Mouse (Mus musculus) limb, embryonic 15.5 days (tissue): ENCODE results near the gene Wnt3. TPM values are rescaled to one million over a fixed set of nuclear protein-coding genes. Genes with fewer than 3 reads are reported as not detected.

Source experiments
- ATAC-seq: fragments of 200-750 bp; cut with Nextera tagmentation; 2 replicates; pipeline ENCODE4 v1.8.0; 2017; ENCODE audit warnings: low read depth, moderate TSS enrichment; ENCODE audit not compliant: insufficient number of reproducible peaks, low FRiP score, low TSS enrichment
- H3K27ac ChIP-seq: fragments of 300-500 bp; sonication (generic); 2 replicates; pipeline ENCODE4 v1.5.1; 2015; ENCODE audit warnings: moderate library complexity, mild to moderate bottlenecking, inconsistent platforms
- H3K27me3 ChIP-seq: fragments of 300-500 bp; sonication (generic); 2 replicates; pipeline ENCODE4 v1.6.1; 2015; ENCODE audit warnings: inconsistent platforms
- H3K36me3 ChIP-seq: fragments of 300-500 bp; sonication (generic); 2 replicates; pipeline ENCODE4 v1.6.1; 2015; ENCODE audit warnings: inconsistent platforms
- H3K4me1 ChIP-seq: fragments of 300-500 bp; sonication (generic); 2 replicates; pipeline ENCODE4 v1.6.1; 2015; ENCODE audit warnings: inconsistent platforms
- H3K4me2 ChIP-seq: fragments of 300-500 bp; sonication (generic); 2 replicates; pipeline ENCODE4 v1.6.1; 2015; ENCODE audit warnings: mild to moderate bottlenecking, inconsistent platforms
- H3K4me3 ChIP-seq: fragments of 300-500 bp; sonication (generic); 2 replicates; pipeline ENCODE4 v1.5.1; 2015; ENCODE audit warnings: mild to moderate bottlenecking, inconsistent platforms
- H3K9ac ChIP-seq: fragments of 300-500 bp; sonication (generic); 2 replicates; pipeline ENCODE4 v1.6.1; 2015; ENCODE audit warnings: inconsistent platforms
- H3K9me3 ChIP-seq: fragments of 300-500 bp; sonication (generic); 2 replicates; pipeline ENCODE4 v1.6.1; 2016; ENCODE audit warnings: inconsistent platforms
- WGBS: fragments of 180-500 bp; shearing (Covaris S2); methylation state at CpG from one replicate; pipeline ENCODE4 v1.1.7; 2015; 5-methylcytosine and 5-hydroxymethylcytosine counted together
- polyA plus RNA-seq: library from polyadenylated mRNA; unstranded; fragments of >200 nt; fragmentation: Nextera tagmentation; extraction: Ambion mirVana; gene quantifications from 2 replicates; pipeline ENCODE4 v1.2.1, GENCODE M21; 2015

Wnt3 gene
- polyA plus RNA-seq, 1 experiment from 2014 or later = 22.6 TPM

DNA sequence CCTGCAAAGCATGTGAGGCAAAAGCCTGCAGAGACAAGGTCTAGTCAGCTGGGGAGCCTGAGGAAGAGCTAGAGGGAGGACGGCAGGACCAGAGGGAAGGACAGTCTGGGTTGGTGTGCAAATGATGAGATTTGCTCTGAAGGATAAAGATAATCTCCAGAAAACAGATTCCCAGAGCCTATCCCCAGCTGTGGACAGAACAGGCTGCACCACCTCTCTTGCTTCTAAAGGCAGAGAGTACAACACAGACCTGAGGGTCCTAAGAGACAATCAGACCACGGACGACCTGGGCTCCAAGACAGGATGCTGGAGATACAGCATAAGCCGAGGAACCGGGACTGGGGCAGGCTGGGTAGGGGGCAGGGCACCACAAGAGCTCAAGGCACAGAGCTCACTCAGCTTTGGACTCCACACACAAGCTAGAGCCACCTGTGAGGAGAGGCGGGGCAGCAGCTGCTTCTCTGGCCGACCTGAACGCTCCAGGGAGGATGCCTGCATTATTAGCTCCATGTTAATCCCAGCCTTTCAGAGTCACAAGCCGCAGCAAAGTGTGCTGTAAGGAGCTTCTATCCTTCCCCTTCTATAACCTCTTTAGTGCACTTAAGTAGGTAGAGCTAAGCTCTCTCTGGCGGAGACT lies 79.5 kb downstream of the Wnt3 start:
- H3K9ac ChIP-seq = no peak overlapping the region
- no peaks in the 10 kb centered on the region for H3K27me3 ChIP-seq
- ATAC-seq = no peak
- H3K9me3 ChIP-seq = no peaks in the 10 kb centered on the region
- H3K36me3 ChIP-seq = peaks cover 31% of the 10 kb centered on the region
- WGBS = 42% methylated on average over 10 of the region's 10 CpGs
- H3K4me3 ChIP-seq = no peak overlapping the region
- no peak overlapping the region for H3K27ac ChIP-seq
- H3K4me1 ChIP-seq = no peaks in the 10 kb centered on the region
- H3K4me2 ChIP-seq = no peak overlapping the region

DNA sequence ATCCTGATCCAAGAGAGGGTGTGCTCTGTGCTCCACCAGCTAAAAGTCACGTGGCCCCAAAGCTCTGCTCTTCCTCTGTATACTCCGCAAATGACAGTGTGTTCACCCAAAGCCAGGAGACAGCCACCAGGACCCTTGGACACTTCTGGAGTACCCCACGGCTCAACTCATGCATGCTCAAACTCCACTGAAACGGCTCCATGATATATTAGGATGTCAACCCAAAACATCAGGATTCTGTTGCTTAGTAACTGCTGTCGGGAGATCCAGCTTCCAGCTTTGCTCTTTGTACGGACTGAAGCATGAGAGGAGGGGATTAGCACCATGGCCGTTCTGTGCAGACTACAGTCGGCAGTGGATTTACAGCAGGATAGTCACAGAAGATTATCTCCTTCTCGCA lies 80.3 kb downstream of the Wnt3 start:
- ATAC-seq = no peak
- WGBS = 52% methylated on average over 9 of the region's 9 CpGs
- Histone ChIP-seq H3K4me2 (no peak overlapping the region), H3K4me1 (no peaks in the 10 kb centered on the region), H3K4me3 (no peak overlapping the region), H3K27me3 (no peaks in the 10 kb centered on the region), H3K27ac (no peak overlapping the region), H3K36me3 (peaks cover 33% of the 10 kb centered on the region), H3K9ac (no peak overlapping the region), H3K9me3 (no peaks in the 10 kb centered on the region)

DNA sequence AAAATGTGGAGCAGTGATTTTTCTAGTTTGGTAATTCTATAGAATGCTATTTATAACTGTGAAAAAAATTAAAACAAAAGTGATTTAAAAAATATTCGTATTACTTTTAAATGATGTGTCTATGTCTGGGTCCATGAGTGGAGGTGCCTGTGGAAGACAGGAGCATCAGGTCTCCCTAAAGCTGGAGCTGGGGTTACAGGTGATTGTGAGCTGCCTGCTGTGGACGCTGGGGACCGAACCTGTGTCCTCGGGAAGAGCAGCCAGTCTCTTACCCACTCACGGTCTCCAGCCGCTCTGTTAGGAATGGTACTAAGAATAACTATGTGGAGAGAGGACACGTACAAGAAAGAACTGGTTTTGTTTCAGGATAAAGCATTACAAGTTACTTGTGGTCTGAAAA lies 82.7 kb downstream of the Wnt3 start:
- WGBS = 91% methylated on average over 7 of the region's 7 CpGs
- ATAC-seq = no peak
- peaks cover 29% of the 10 kb centered on the region for H3K36me3 ChIP-seq
- no peak overlapping the region for H3K9ac ChIP-seq
- H3K9me3 ChIP-seq = no peaks in the 10 kb centered on the region
- H3K27me3 ChIP-seq = no peaks in the 10 kb centered on the region
- no peak overlapping the region for H3K27ac ChIP-seq
- H3K4me3 ChIP-seq = no peak overlapping the region
- H3K4me1 ChIP-seq = no peaks in the 10 kb centered on the region
- H3K4me2 ChIP-seq = no peak overlapping the region

DNA sequence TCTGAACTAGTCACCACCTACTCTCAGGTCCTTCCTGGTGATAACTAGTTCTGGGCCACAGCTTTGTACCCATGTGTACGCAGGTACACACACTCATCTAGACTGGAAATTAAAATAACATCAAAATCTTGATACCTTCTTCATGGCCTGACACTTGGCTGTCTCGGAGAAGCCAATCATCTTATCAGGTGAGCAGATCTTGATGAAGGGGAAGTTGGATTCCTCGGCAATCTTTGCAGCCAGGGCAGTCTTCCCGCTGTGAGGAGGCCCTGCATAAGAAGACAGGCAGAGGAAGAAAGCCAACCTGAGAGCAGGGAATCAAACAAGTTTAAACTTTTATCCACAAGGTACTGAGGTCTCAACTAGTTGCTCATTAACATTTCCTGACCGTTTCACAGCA lies 84.8 kb downstream of the Wnt3 start:
- ATAC-seq = no peak
- no peaks in the 10 kb centered on the region for H3K9me3 ChIP-seq
- H3K4me1 ChIP-seq = no peaks in the 10 kb centered on the region
- H3K4me3 ChIP-seq = no peak overlapping the region
- WGBS = 53% methylated on average over 5 of the region's 5 CpGs
- H3K36me3 ChIP-seq = peaks cover 33% of the 10 kb centered on the region
- no peak overlapping the region for H3K4me2 ChIP-seq
- H3K27ac ChIP-seq = no peak overlapping the region
- no peak overlapping the region for H3K9ac ChIP-seq
- H3K27me3 ChIP-seq = no peaks in the 10 kb centered on the region

DNA sequence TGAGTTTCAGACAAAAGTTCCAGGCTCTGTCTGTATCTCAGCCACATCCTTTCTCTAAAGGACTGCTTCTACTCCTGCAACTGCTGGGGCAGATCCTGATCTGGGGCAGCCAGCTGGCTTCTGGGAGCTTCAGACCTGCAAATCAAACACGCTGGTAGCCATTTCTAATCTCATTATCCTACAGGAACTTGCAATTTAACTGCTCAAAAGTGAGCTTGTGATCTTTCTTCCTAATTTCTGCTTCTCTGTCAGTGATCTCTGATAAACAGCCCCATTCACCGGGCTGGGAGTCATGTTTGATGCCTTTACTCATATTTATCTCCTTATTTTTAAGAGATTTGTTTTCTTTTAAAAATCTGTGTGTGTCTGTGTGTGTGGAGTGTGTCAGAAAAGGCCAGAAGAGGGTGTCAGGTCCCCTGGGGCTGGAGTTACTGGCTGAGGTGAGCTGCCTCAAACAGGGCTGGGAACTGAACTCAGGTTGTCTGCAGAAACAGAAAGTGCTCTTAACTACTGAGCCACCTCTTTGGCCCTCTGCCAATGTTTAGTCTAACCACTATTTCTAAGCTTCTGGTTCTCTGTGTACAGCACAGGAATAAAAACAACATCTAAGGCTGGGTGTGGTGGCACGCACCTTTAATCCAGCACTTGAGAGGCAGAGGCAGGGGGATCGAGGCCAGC lies 86.1 kb downstream of the Wnt3 start:
- no peak overlapping the region for H3K4me3 ChIP-seq
- no peaks in the 10 kb centered on the region for H3K9me3 ChIP-seq
- H3K27ac ChIP-seq = no peak overlapping the region
- H3K4me1 ChIP-seq = no peaks in the 10 kb centered on the region
- H3K9ac ChIP-seq = no peak overlapping the region
- no peak for ATAC-seq
- 72% methylated on average over 4 of the region's 4 CpGs for WGBS
- H3K27me3 ChIP-seq = no peaks in the 10 kb centered on the region
- no peak overlapping the region for H3K4me2 ChIP-seq
- peaks cover 32% of the 10 kb centered on the region for H3K36me3 ChIP-seq

DNA sequence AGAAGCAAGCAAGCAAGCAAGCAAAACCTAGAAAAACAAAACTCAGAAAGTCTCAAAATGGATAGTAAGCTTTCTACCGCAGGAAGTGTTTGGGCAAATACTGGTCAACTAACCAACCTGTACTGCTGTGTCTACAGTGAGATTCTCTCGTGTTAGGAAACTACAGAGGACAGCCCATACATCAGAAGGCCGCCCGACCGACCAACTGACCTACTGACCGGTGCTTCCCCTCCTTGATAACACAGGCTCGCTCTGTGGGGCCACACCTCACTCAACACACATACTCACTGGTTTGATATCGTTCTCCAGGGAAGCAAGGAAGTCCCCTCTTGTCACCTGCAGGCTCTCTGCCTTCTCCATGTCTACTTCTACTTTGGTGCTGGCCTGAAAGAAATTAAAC lies 89.0 kb downstream of the Wnt3 start:
- H3K4me3 ChIP-seq = no peak overlapping the region
- no peaks in the 10 kb centered on the region for H3K9me3 ChIP-seq
- no peak for ATAC-seq
- WGBS = 86% methylated on average over 8 of the region's 8 CpGs
- H3K4me2 ChIP-seq = no peak overlapping the region
- H3K9ac ChIP-seq = no peak overlapping the region
- H3K36me3 ChIP-seq = peaks cover 27% of the 10 kb centered on the region
- no peak overlapping the region for H3K27ac ChIP-seq
- no peaks in the 10 kb centered on the region for H3K4me1 ChIP-seq
- no peaks in the 10 kb centered on the region for H3K27me3 ChIP-seq

DNA sequence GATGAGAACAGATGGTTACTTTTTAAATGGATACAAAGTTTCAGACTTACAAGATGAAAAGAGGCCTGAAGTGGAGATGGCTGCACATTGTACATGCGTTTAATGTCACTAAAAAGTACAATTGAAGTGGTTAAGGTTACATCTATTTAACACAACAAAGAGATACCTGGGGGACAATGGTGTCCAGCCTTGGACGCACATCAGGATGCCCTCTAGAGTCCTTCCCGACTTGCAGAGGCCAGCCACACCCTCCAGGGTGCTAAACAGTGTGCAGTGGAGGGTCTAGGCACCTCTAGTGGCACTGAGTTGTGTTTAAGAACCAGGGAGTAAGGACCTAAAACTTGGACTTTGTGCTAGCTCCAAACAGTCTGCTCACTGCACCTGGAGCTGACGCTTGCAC lies 90.5 kb downstream of the Wnt3 start:
- Histone ChIP-seq H3K4me1 (no peaks in the 10 kb centered on the region), H3K4me3 (no peak overlapping the region), H3K9me3 (no peaks in the 10 kb centered on the region), H3K27ac (no peak overlapping the region), H3K36me3 (peaks cover 28% of the 10 kb centered on the region), H3K4me2 (no peak overlapping the region), H3K9ac (no peak overlapping the region), H3K27me3 (no peaks in the 10 kb centered on the region)
- WGBS = 81% methylated on average over 4 of the region's 4 CpGs
- ATAC-seq = no peak

DNA sequence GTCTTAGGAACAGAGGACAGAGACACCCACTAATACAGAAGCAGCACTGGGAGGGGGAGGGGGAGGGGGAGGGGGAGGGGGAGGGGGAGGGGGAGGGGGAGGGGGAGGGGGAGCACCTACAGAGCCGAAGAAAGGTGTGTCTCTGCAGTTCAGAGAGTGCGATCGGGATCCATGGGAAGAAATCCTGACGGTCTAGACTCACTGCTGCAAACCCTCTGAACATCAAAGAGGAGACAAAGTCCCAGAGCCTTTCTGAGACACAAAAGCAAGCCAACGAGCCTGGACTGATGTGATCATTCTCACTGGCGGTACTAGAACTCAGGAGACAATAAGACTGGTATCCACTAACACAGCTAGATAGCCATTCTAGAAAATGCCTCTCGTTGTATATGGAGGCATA lies 91.4 kb downstream of the Wnt3 start:
- WGBS = 65% methylated on average over 7 of the region's 7 CpGs
- no peak overlapping the region for H3K4me2 ChIP-seq
- peaks cover 35% of the 10 kb centered on the region for H3K36me3 ChIP-seq
- ATAC-seq = no peak
- no peaks in the 10 kb centered on the region for H3K27me3 ChIP-seq
- no peak overlapping the region for H3K4me3 ChIP-seq
- no peaks in the 10 kb centered on the region for H3K9me3 ChIP-seq
- no peak overlapping the region for H3K9ac ChIP-seq
- no peak overlapping the region for H3K27ac ChIP-seq
- no peaks in the 10 kb centered on the region for H3K4me1 ChIP-seq

Other genes with a start within 250 kb of the Wnt3 start
- not detected in 2 replicates for gene Gm884, start 153.0 kb upstream of the Wnt3 start, polyA plus RNA-seq
- not detected in 2 replicates for gene Lyzl6, start 135.3 kb upstream of the Wnt3 start, polyA plus RNA-seq
- gene Rprml, start 124.6 kb upstream of the Wnt3 start, polyA plus RNA-seq = 0.14 TPM in 1 of 2 replicates, not detected in the other
- 101 and 103 TPM in 2 replicates for gene Gosr2, start 76.3 kb upstream of the Wnt3 start, polyA plus RNA-seq
- 0.51 and 0.76 TPM in 2 replicates for gene Wnt9b, start 24.3 kb upstream of the Wnt3 start, polyA plus RNA-seq
- gene Nsf, start 179.9 kb downstream of the Wnt3 start, polyA plus RNA-seq = 47.8 and 49.7 TPM in 2 replicates
- 71.0 and 71.2 TPM in 2 replicates for gene Arf2, start 192.6 kb downstream of the Wnt3 start, polyA plus RNA-seq